Mouse (Mus musculus) myocyte (in vitro differentiated cells): ENCODE data around the gene S100a6.

Experiments
- CEBPB ChIP-seq: IDR thresholded peaks from 2 replicates; pipeline ENCODE4 v1.6.1; 2011; ENCODE audit warnings: mild to moderate bottlenecking, moderate library complexity; ENCODE audit not compliant: poor library complexity, insufficient read depth, severe bottlenecking
- E2F4 ChIP-seq: IDR thresholded peaks from one replicate; pipeline ENCODE4 v1.6.1; 2011; ENCODE audit warnings: mild to moderate bottlenecking, control low read depth, moderate library complexity; ENCODE audit not compliant: insufficient read depth
- POLR2A ChIP-seq: IDR thresholded peaks from one replicate; pipeline ENCODE4 v1.6.1; 2011; ENCODE audit warnings: low read depth, mild to moderate bottlenecking, control low read depth, moderate library complexity; ENCODE audit not compliant: insufficient read length
- POLR2AphosphoS2 ChIP-seq: IDR thresholded peaks from one replicate; pipeline ENCODE4 v1.6.1; 2011; ENCODE audit warnings: low read depth, control low read depth; ENCODE audit not compliant: insufficient read length
- SRF ChIP-seq: IDR thresholded peaks from one replicate; pipeline ENCODE4 v1.6.1; 2011; ENCODE audit warnings: low read depth; ENCODE audit not compliant: control insufficient read depth, insufficient read length
- TCF12 ChIP-seq: IDR thresholded peaks from one replicate; pipeline ENCODE4 v1.6.1; 2011; ENCODE audit warnings: mild to moderate bottlenecking, control low read depth; ENCODE audit not compliant: poor library complexity, insufficient read depth, severe bottlenecking
- USF1 ChIP-seq: IDR thresholded peaks from one replicate; pipeline ENCODE4 v1.6.1; 2011; ENCODE audit warnings: low read depth, mild to moderate bottlenecking, control low read depth, moderate library complexity

- TF ChIP-seq E2F4 (no peak), SRF (no peak), CEBPB (no peak), POLR2A (peak; percentile 13), POLR2AphosphoS2 (no peak), TCF12 (no peak), USF1 (no peak)
Observed at GRCm38 (mm10) chr3:90587361-90588101, 25.2 kb upstream of the S100a6 start.
